Mouse (Mus musculus) urinary bladder, postnatal 10 days (tissue): ENCODE data around the gene Tnfrsf11a.
"Not testable (repeated sequence)": the region's sequence is repeated elsewhere in the genome, so short reads cannot be mapped to it uniquely, and the experiment has no call there.

Experiments
- DNase-seq: peaks from one replicate; pipeline ENCODE4 v3.0.0; 2022; ENCODE audit warnings: low spot score

Tnfrsf11a gene

DNA sequence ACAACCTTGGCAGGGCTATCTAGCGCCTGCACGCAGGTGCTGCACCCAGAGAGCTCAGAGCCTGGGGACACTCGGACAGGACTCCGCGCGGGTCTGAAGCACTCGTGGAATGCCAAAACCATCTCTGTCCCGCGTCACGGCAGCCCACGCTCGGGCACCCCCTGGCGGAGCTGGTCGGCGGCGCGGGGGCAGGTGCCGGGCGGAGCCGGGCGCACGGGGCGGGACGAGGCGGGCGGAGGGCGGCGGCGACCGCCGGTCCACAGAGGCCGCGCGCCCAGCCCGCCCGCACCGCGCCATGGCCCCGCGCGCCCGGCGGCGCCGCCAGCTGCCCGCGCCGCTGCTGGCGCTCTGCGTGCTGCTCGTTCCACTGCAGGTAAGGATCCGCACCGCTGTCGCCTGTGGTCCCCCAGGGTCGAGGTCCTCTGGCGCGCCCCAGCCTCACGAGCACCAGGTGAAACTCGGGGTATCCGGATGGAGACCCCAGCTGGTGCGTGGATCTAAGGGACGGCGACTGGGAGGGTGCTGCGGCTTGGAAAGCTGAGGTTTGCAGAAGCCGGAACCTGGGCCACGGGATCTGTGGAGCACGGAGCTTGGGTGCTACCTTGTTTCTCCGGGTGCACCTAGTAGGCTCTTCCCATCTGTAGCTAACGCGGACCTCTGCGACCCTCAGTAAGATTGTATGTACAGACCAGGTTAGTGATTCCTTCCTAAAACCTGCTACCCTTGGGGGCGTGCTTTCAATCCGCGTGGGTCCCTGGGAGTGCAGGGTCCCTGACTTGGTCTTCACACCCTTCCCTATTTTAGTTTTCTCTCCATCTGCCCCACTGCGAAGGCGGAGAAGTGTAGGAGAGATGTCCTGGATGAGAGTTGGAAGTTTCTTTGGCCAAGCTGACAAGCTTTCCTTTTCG, at the start of gene Tnfrsf11a:
Gene Tnfrsf11a (plus strand): TSS at position 262 of the 908 bp plus-strand sequence.
- peak; percentile 19 for DNase-seq

DNA sequence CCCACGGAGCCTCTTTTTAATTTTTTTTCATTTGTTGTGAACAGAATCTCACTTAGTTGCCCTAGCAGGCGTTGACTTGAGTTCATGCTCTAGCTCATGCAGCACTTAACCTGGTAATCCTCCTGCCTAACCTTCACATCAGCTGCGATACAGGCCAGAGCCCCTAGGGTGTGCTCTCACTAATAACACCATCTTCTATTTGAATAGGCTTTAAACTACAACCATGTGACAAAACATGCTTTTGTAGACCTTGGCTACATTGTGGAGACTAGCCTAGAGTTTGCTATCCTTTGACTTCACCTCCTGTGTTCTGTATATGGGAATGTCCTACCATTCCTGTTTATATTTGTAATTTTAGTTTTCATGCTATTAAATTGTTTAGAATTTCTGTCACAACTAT, 45.2 kb upstream of the Tnfrsf11a start:
- DNase-seq: no peak

DNA sequence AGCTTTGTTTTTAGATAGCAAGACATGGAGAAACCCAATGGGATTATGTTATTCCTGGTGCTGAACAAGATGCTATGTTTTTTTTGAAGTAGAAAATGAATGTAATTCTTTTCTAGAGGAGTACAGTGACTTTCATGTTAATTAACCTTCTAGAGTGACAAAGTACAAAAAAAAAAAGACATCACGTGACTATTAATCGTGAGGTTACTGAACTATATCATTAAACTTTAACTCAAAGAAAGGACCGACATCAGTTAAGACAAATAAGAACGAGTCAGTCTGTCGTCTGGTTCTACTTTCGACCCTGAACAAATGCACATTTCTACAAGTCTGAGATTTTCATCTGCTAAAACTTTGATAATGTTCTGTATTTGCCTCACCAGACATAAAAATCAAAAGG, 42.2 kb upstream of the Tnfrsf11a start:
- no peak for DNase-seq

DNA sequence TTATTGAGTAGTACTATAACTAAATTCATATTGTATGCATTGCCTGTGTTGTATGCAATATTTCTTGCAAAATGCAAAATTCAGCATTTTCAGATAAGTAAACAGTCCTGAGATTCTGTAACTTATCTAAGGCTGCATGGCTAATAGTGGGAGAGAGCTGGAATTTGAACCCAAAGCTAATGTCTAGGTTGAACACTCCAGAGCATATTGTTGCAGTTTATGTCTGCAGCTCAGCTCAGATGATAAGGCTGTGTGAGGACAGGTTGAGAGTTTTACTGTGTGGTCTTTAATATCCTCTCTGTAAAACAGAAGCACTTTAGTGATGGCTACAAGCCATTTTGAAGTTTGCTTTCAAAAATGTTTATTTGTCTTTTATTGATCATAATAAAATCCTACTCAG, 41.0 kb upstream of the Tnfrsf11a start:
- DNase-seq: no peak

DNA sequence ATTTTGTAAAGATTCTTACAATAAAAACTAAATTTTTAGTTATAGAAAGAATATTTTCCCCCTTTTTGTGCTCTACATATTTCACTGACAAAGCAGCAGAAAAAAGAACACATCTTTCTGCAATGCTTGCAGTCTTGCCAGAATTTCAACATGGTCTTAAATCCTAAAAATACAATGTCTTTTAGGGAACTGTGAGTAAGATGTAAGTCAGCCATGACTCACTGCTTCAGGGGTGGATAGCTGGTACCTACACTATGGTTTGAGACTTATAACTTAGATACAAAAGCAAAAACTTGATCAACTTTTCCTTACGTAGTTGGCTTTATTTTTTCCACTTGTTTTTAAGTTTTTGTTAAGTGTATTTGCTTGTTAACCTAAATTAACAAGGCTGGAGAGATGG, 38.0 kb upstream of the Tnfrsf11a start:
- DNase-seq: no peak

DNA sequence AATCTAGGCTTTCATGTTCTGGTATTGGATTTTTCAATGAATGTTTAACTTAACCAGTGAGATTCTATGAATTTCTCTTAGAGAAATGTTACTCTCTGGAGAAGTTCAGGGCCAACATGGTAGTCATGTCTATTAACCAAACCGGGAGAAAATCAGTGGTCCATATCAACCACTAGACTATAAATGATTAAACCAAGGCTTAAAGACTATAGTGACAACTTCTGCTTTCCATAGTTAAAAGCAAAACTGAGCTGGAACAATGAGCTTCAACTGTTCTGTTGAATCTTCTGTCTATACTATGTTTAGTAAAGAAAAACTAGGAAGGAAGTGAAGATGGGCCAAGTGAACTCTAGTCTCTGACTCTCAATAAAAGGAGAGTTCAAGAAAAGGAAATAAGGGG, 34.1 kb upstream of the Tnfrsf11a start:
- DNase-seq: no peak

DNA sequence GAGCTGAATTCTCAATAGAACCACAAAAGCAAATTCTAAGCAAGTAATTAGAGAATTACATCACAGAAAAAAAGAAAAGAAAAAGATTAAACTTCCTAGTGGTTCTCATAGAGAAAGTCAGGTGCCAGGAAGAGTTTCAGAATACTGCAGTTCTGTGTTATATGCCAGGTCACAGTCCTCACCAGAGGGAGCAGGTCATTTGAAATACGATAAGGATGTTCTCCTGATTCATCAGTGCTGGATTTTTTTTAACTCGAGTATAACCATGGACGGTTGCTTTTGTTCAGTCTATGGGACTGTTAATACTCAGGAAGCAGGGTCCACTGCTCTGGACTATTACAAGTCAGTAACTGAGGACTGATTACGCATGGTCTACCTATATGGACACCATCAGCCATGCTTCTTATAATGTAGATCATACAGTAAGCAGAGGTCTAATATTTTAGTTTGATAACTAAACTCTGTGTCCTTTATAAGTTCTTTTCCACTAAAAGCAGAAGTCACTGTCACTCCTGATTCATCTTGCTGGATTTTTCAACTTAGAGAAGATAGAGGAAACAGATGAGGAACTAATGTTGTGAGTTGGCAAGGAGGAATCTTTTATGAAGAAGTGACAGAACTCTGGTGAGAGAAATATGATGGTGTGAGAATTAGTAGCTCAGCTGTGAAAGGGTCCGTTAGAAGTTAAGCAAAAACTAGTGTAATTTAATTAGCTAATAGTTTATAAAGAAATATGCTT, 33.5 kb upstream of the Tnfrsf11a start:
- no peak for DNase-seq

DNA sequence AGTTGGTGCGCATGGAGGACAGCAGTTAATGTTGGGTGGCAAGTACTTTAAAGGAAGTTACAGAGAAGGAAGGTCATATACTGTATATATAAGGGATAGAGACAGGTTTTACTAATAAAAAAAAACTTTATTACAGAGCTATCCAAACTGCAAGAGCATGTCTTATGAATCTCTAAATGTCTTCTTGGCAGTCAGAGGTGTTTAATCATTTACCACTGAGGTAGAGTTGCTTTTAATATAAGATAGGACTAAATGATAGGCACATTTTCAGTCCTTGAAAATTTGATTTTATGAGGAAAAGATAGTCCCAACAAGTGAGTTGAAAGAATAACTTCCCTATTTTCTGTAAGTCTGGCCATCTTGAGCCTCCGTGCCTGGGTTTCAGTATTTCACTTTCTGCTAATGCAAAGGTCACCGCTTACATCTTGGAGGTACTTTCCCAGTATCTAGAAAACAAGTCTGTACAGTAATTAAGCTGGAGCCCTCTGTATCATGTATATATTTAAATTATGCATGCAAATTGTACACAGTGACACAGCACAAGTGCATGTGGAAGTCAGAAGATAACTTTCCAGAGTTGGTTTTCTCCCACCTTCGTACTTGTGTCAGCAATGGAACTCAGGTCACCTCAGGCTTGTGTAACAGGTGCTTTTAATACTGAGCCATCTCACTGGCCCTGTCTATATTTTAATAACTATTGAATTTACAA, 32.3 kb upstream of the Tnfrsf11a start:
- no peak for DNase-seq

DNA sequence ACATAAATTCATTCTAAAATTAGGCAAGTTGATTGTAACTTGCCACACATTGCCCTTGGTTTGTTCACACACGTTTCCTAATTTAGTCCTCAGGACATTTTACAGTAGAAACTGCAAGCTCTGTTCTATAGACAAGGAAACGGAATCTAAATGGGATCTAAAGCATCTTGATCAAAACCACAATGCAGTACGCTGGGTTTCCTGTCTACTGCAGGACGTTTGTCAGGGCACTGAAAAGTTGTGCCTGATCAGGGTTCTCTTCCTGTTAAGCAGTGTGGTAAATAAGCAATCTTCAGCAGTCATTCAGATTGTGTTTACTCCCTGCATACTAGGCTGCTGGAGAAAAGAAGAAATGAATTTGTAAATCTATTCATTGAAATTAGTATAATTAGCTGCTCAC, 28.3 kb upstream of the Tnfrsf11a start:
- DNase-seq: no peak

DNA sequence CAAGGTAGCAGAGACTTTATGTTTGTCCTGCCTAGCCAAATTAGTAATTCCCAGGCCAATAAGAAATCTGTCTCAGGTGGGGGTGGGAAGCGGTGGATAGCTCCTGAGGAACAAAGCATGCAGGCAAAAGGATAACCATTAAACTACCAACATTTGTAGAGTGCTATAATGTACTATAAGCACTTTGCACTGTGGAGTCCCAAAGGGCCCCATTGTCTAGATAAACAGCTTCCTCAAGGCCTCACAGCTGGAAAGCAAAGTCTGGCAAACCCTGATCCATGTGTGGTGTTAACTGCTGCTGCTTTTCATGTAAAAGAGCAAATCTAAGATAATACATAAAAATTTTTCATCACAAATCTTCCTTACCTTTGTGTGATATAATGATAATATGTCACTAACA, 27.6 kb upstream of the Tnfrsf11a start:
- DNase-seq: no peak

DNA sequence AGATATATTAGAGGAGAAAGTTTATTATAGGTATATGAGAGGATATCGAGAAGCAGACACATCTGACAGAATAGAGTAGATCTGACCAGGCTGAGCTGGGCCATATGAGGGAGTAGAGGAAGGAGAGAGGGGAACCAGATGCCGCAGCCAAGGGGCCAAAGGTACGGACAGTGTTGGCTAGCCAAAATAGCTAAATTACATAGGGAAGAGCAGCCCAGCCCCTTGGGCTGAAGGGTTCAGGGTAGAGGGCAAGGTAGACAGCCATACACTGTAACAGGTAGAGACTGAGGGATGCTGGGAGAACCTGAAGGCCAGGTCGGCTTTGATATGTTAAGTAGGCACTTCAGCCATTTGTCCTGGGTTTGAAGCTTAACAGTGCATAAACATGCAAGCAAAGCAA, 21.7 kb upstream of the Tnfrsf11a start:
- DNase-seq: no peak

DNA sequence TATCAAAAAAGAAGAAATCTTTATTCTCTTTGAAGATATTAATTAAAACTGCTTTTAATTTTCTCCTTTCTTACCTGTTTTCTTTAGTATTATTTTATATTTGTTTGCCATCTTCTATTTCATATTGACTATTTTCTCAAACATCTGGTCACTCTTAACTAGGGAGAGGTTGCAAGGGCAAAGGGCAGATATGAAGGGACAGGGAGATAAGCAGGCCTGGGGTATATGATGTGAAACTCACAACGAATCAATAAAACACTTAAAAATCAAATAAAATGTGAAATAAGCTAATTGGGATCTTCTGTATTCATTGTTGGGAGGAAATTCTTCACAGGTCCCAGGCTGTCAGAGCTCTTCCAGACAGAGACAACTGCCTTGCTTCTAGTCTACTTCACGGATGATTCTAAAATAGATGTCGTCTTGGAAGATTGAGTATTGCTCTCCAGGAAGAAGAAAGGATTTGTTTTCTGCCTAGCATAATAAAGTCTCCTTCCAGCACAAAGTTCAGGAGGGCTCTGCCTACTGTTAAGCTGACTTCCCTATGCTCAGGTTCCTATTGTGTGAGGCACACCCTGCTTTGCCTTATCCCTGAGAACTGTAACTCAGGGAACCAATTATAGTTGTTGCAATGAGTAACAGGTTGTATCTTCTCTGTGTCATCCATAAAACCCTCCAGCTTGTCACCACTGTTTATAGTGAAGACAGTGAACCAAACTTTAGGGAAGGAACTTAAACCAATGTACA, 20.9 kb upstream of the Tnfrsf11a start:
- no peak for DNase-seq

DNA sequence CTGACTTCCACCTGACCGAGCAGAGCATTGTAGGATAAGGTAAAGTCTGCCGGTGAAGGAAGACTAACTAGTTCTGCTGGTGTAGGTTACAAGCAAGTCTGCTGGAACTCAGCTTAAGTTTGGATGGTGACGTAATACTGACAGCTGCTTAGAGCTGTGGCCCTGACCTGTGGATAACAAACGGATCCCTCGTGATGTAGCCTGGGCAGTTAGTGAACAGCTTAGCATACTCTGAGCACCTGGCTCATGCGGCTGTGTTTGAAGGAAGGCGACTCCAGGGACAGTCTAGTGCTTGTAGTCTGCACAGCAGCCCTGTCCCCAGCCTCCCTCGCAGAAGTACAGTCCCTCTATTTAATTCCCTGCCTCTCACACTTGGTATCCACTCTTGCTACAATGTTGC, 14.9 kb upstream of the Tnfrsf11a start:
- DNase-seq: no peak

DNA sequence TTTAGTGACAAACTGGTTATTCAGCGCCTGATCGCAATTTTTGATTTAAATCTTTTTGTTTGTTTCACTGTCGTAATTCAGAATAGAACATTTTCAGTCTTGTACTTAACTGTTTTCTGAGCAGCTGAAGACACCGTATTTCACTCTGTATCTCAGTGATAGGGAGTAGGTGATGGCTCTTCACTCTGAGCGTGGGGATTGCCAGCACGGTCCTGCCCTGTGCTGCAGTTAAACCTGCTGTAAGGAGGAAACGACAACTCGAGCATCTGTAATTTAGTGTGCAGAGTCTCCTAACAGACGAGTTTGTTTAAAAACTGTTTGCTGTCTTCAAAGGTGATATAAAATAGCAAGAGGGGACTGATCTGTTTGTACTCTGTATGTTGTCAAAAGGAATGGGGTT, 14.4 kb upstream of the Tnfrsf11a start:
- not testable (repeated sequence) for DNase-seq

DNA sequence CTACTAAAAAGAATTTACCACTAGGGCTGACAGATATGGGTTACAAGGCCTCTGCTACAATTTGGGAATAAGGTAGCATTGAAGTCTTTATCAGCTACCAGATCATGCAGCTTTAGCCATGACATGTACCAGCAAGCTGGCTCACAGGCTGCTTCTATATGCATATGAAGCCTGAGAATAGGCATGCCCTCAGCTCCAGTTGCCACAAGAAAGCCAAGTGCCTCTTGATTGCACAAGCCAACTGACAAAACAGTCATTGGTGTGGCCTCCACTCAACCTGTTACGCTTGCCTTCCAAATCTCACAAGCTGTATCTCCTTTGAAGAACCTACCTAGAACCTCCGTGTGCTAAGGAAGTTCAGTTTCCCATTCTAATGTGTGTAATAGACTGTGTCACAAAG, 12.1 kb upstream of the Tnfrsf11a start:
- DNase-seq: no peak

DNA sequence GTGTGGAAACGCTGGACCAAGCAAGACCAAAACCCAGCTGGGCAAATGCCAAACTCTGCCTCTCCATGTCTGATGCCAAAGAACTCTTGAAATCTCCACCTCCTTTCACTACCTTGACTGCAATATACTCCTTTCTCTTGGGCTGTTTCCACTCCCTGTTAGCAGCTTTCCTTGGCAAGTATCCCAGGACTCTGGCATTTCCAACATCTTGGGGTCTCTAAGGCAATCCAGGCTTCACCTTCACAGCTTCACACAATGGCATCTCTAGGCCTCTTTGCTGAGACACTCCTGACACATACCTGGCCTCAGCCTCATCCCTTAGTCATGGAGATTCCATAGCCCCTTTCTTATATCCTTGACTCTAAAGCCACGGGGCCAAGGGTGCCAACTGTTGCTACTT, 9.8 kb upstream of the Tnfrsf11a start:
- DNase-seq: no peak

DNA sequence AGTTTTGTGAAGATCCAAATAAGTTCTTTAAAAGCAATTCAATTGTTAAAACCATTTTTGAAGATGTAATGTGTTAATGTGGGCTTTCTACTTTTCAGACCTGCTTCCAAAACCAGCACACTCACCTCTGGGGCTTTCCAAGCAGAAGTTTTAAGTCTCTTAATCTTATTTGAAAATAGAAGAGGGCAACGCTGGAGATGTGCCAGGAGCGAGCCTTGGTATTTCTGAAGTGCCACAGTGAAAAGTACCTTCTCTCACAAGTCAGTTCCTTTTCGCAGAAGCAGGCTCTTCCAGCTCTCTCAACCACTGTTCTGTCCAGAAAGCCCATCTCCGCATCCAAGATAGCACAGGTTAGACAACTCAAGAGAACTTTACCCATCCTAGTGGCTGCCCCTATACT, 4.1 kb upstream of the Tnfrsf11a start:
- no peak for DNase-seq

DNA sequence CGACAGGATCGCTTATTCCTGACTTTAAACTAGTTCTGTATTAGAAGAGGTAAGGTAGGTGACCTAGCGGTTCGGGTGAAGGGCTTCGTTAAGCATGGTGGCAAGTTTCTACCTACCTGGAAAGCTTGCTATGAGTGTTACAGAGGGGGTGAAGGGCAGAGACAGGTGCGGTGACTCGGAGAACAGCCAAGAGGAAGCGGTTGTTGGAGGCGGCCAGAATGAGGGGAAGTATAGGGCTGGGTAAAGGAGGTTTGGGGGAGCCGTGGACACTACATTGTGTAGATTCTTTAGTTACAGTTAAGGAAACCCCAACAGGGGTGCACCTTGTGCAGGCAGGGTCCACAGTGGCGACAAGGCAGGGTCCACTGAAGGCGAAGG, 450 bp upstream of the Tnfrsf11a start:
- DNase-seq: no peak

DNA sequence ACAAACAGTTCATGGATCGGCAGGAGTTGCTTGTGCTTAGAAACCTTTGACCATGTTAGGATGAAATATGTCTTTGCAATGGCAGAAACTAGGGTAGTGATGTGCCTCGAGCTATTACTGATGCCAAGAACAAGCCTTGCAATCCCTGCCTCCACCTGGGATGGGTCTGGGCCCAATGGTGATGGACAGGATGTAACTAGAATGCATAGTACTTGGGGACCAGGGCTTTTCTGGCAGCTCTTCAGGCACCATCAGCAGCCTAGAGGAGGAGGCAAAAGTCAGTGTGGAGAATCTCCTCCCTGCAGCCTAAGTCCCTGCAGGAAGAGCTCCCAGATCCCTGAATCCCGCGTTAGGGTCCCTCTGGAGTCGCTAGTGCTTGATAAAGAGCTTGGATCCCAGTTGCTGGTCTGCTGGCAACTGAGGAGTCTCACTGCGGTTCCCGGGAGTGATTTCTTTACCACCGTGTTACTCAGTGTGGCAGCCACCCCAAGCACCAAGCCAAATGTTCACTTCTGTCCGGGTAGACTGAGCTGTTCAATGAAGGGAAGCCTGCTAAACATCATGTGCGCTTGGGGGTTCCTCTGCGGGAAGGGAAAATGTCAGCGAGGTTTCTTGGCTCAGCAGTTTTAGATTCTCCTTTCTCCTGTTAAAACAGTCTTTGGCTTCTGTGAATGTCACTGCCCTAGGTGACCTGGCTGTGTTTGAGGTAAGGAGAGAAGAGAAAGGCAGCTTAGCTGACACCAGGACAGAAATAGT, 1.1 kb downstream of the Tnfrsf11a start:
- DNase-seq: no peak

DNA sequence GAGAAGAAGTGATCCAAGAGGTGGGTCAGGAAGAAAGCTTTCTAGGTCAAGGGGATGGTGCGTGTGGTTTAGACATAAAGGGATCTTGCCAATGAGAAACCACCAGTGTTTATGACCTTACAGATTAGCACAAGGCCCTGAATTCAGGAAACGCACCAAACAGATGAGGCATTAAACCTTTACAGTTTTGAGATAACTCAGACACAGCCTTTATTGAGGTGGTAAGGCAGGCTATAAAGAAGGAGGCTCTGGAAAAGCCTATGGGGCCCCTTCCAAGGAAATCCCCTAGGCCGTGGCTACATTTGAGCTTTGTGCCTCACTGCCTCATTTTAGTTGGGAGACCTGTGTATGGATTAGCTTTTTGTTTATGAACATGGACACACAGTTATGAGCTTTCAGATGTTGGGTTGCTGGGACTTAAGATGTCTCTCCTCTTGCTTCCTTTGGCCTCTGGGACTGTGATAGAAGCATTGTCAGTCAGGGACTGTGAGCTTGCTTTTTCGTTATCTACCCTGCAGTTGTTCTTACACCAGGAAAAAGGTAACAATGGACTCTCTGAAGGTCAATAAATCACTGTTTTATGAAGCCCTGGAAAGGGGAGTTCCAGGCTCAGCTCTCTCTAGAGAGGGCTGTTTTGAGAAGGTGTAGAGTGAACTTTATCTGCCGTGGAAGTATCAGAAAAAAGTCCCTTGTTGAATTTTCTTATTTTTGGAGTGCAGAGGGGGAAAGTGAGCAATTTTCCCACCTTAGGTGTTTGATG, 3.9 kb downstream of the Tnfrsf11a start:
- DNase-seq: no peak

DNA sequence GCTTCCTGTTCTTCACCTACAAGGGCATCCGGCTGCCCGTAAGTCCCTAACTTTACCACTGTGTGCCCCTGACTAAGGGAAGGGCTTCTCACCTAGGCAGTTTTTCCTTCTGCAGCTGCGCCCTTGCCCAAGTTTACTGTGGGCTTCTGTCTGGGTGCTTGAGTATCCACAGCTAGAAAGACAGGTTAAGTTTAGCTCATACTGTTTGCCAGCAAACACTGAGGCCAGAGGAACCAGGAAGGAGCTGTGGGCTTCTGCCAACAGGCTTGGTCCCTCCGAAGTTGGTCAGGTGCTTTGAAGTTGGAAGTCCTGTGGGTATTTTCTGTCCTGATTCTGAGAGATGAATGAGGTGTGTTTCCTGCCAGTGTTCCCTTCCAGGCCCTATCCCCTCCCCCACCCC, 4.6 kb downstream of the Tnfrsf11a start:
- no peak for DNase-seq
